Mouse (Mus musculus): ENCODE results near the gene Vmn2r114.
"Not testable (repeated sequence)": the region's sequence is repeated elsewhere in the genome, so short reads cannot be mapped to it uniquely, and the experiment has no call there.

The Vmn2r114 gene

GRCm38 (mm10) chr17:23312437-23312836, at the start of gene Vmn2r114:
TSS of gene Vmn2r114 (minus strand) at chr17:23312537.
- not testable (repeated sequence) for DNase-seq

GRCm38 (mm10) chr17:23351644-23352043, 39.3 kb upstream of the Vmn2r114 start:
- DNase-seq, result no peak

GRCm38 (mm10) chr17:23343441-23343840, 31.1 kb upstream of the Vmn2r114 start, which contains the start of gene Vmn2r115:
TSS of gene Vmn2r115 (plus strand) at chr17:23343741.
- DNase-seq, result not testable (repeated sequence)

- DNase-seq, result no peak
Observed at GRCm38 (mm10) chr17:23330657-23331056, 18.3 kb upstream of the Vmn2r114 start.
